Mouse (Mus musculus): Measurements from ENCODE around the gene Spink4.

- no peak for TF ChIP-seq CTCF (IDR thresholded peaks at IDR 0.05; ENCODE audit: low read depth, low read length)
- no peak for TF ChIP-seq POLR2A (IDR thresholded peaks at IDR 0.05; ENCODE audit: borderline replicate concordance, low read depth, low read length)
Observed at GRCm38 (mm10) chr4:40895646-40896045, 24.2 kb upstream of the Spink4 start.
